Mouse (Mus musculus): Measurements from ENCODE around the gene Cul7.

The Cul7 gene

GRCm38 (mm10) chr17:46650232-46651031, at the start of gene Cul7:
Gene Cul7, plus strand, starts transcription at chr17:46650337.
- peak; percentile 93 for DNase-seq (ENCODE audit: low spot score)

GRCm38 (mm10) chr17:46600569-46600968, 49.6 kb upstream of the Cul7 start:
- DNase-seq (ENCODE audit: low spot score): no peak

- DNase-seq (ENCODE audit: low spot score): peak; percentile 44
Measured at GRCm38 (mm10) chr17:46602212-46602611, 47.9 kb upstream of the Cul7 start.

GRCm38 (mm10) chr17:46603229-46603628, 46.9 kb upstream of the Cul7 start:
- no peak for DNase-seq (ENCODE audit: low spot score)

GRCm38 (mm10) chr17:46605126-46605525, 45.0 kb upstream of the Cul7 start:
- no peak for DNase-seq (ENCODE audit: low spot score)

- no peak for DNase-seq (ENCODE audit: low spot score)
Measured at GRCm38 (mm10) chr17:46605987-46606386, 44.1 kb upstream of the Cul7 start.

- peak; percentile 74 for DNase-seq (ENCODE audit: low spot score)
Measured at GRCm38 (mm10) chr17:46609721-46610514, 40.2 kb upstream of the Cul7 start.

- no peak for DNase-seq (ENCODE audit: low spot score)
Measured at GRCm38 (mm10) chr17:46611316-46611715, 38.8 kb upstream of the Cul7 start.

- no peak for DNase-seq (ENCODE audit: low spot score)
Measured at GRCm38 (mm10) chr17:46612189-46612588, 37.9 kb upstream of the Cul7 start.

GRCm38 (mm10) chr17:46612820-46613219, 37.3 kb upstream of the Cul7 start:
- DNase-seq (ENCODE audit: low spot score): no peak

- DNase-seq (ENCODE audit: low spot score): no peak
Measured at GRCm38 (mm10) chr17:46613229-46613628, 36.9 kb upstream of the Cul7 start.

GRCm38 (mm10) chr17:46617799-46618198, 32.3 kb upstream of the Cul7 start:
- DNase-seq (ENCODE audit: low spot score): no peak

- DNase-seq (ENCODE audit: low spot score): no peak
Measured at GRCm38 (mm10) chr17:46618394-46618768, 31.8 kb upstream of the Cul7 start.

- no peak for DNase-seq (ENCODE audit: low spot score)
Measured at GRCm38 (mm10) chr17:46618769-46619682, 31.1 kb upstream of the Cul7 start.

- DNase-seq (ENCODE audit: low spot score): no peak
Measured at GRCm38 (mm10) chr17:46619683-46620357, 30.3 kb upstream of the Cul7 start.

GRCm38 (mm10) chr17:46621324-46621723, 28.8 kb upstream of the Cul7 start:
- DNase-seq (ENCODE audit: low spot score): peak; percentile 36

GRCm38 (mm10) chr17:46622269-46622668, 27.9 kb upstream of the Cul7 start:
- DNase-seq (ENCODE audit: low spot score): no peak

- peak; percentile 48 for DNase-seq (ENCODE audit: low spot score)
Measured at GRCm38 (mm10) chr17:46623819-46624557, 26.1 kb upstream of the Cul7 start.

- DNase-seq (ENCODE audit: low spot score): no peak
Measured at GRCm38 (mm10) chr17:46624598-46624997, 25.5 kb upstream of the Cul7 start.

GRCm38 (mm10) chr17:46627409-46627808, 22.7 kb upstream of the Cul7 start:
- no peak for DNase-seq (ENCODE audit: low spot score)

GRCm38 (mm10) chr17:46628471-46628790, 21.7 kb upstream of the Cul7 start:
- DNase-seq (ENCODE audit: low spot score): no peak

All from lung, postnatal 25 days (tissue).